Mouse (Mus musculus): ENCODE measurements at regions not wholly inside any gene's neighbourhood (a gene's known extent, or its start where the extent isn't known, plus 50 kb on each side); places are given as distances from the start of the nearest gene placed in this dataset.

DNA sequence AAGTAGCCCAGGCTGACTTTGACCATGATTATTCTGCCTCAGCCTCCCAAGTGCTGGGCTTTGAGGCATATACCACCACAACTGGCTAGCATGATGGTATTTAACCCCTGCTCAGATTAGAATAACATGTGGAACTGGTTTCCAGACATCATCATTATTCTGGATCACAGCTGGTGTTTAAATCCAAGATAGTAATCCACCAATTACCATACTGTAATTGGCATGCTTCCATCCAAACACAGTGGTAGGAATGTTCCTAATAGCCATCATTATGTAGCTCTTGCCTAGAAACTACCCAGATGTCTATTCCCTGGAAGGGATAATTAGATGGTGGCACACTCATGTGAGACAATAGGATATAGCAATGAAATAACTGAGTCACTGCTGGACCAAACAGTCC is 77.4 kb downstream of the Ccdc71l start:
- TF ChIP-seq CTCF (IDR thresholded peaks at IDR 0.05; ENCODE audit: insufficient read depth, low read length): no peak
- TF ChIP-seq POLR2A (IDR thresholded peaks at IDR 0.05; ENCODE audit: borderline replicate concordance, extremely low read depth, low read depth, low read length): no peak

Measured in lung, adult 2 months (tissue).